Mouse (Mus musculus) heart, embryonic 11.5 days (tissue): ENCODE results near the gene Fam155a. TPM values are rescaled to one million over a fixed set of nuclear protein-coding genes. Genes with fewer than 3 reads are reported as not detected.
"Not testable (repeated sequence)": the region's sequence is repeated elsewhere in the genome, so short reads cannot be mapped to it uniquely, and the experiment has no call there.

Source experiments
- ATAC-seq: fragments of 200-750 bp; cut with Nextera tagmentation; replicated peaks from 2 replicates; pipeline ENCODE4 v1.8.0; 2017; ENCODE audit warnings: moderate library complexity; ENCODE audit not compliant: insufficient number of reproducible peaks, low FRiP score, low TSS enrichment
- H3K27ac ChIP-seq: fragments of 300-500 bp; sonication (generic); 2 replicates; pipeline ENCODE4 v1.5.1; 2014; ENCODE audit warnings: mild to moderate bottlenecking, low read depth, low read length
- H3K27me3 ChIP-seq: fragments of 300-500 bp; sonication (generic); 2 replicates; pipeline ENCODE4 v1.6.1; 2014; ENCODE audit warnings: mild to moderate bottlenecking, low read length, mixed read lengths; ENCODE audit not compliant: control insufficient read depth, insufficient read depth
- H3K36me3 ChIP-seq: fragments of 300-500 bp; sonication (generic); 2 replicates; pipeline ENCODE4 v1.6.1; 2014; ENCODE audit warnings: mild to moderate bottlenecking, low read length, moderate library complexity, mixed read lengths; ENCODE audit not compliant: control insufficient read depth, insufficient read depth
- H3K4me1 ChIP-seq: fragments of 300-500 bp; sonication (generic); 2 replicates; pipeline ENCODE4 v1.6.1; 2014; ENCODE audit warnings: low read length; ENCODE audit not compliant: control insufficient read depth, insufficient read depth
- H3K4me2 ChIP-seq: fragments of 300-500 bp; sonication (generic); 2 replicates; pipeline ENCODE4 v1.6.1; 2014; ENCODE audit warnings: mild to moderate bottlenecking, moderate library complexity
- H3K4me3 ChIP-seq: fragments of 300-500 bp; sonication (generic); 2 replicates; pipeline ENCODE4 v1.5.1; 2014; ENCODE audit warnings: low read depth, low read length
- H3K9ac ChIP-seq: fragments of 300-500 bp; sonication (generic); 2 replicates; pipeline ENCODE4 v1.6.1; 2014; ENCODE audit warnings: mild to moderate bottlenecking, low read depth, low read length, moderate library complexity
- H3K9me3 ChIP-seq: fragments of 300-500 bp; sonication (generic); replicated peaks from 2 replicates; pipeline ENCODE4 v1.6.1; 2016; ENCODE audit warnings: low read length; ENCODE audit not compliant: control insufficient read depth
- WGBS: fragments of 180-500 bp; shearing (Covaris S2); extraction: QIAGEN DNeasy Blood & Tissue Kit; methylation state at CpG from one replicate; pipeline ENCODE4 v1.1.7; 2014; ENCODE audit not compliant: insufficient replicate concordance; 5-methylcytosine and 5-hydroxymethylcytosine counted together
- polyA plus RNA-seq: library from polyadenylated mRNA; unstranded; fragments of >200 nt; fragmentation: Nextera tagmentation; extraction: Ambion mirVana; gene quantifications from 2 replicates; pipeline ENCODE4 v1.2.1, GENCODE M21; 2014

Fam155a gene
- polyA plus RNA-seq: 0.49 and 0.59 TPM in 2 replicates

- Histone ChIP-seq H3K4me3 (peak within 1 kb of the TSS; percentile 61), H3K27me3 (peaks cover 41% of the 10 kb centered on the region), H3K4me2 (peak within 1 kb of the TSS; percentile 89), H3K27ac (no peak within 1 kb of the TSS), H3K9me3 (no peaks in the 10 kb centered on the region), H3K9ac (no peak within 1 kb of the TSS), H3K36me3 (no peaks in the 10 kb centered on the region), H3K4me1 (peaks cover 12% of the 10 kb centered on the region; the same call in 1 of the 2 replicates)
- ATAC-seq: peak; percentile 63; the same call in 1 of the 2 replicates
- WGBS: 0% methylated on average over 19 of the region's 29 CpGs
Measured at GRCm38 (mm10) chr8:9770999-9771605, at the start of gene Fam155a. Gene Fam155a, minus strand, starts transcription at chr8:9771161.

- no peak for ATAC-seq
- Histone ChIP-seq H3K4me1 (no peaks in the 10 kb centered on the region), H3K9ac (no peak overlapping the region), H3K4me2 (no peak overlapping the region), H3K27me3 (no peaks in the 10 kb centered on the region), H3K27ac (no peak overlapping the region), H3K36me3 (no peaks in the 10 kb centered on the region), H3K9me3 (no peaks in the 10 kb centered on the region), H3K4me3 (no peak overlapping the region)
- 71% methylated on average over 8 of the region's 8 CpGs for WGBS
Measured at GRCm38 (mm10) chr8:9813273-9813946, 42.4 kb upstream of the Fam155a start.

- no peak overlapping the region for H3K4me2 ChIP-seq
- H3K9me3 ChIP-seq: no peaks in the 10 kb centered on the region
- H3K4me1 ChIP-seq: no peaks in the 10 kb centered on the region
- whole genome bisulfite sequencing: 78% methylated on average over 12 of the region's 12 CpGs
- no peaks in the 10 kb centered on the region for H3K36me3 ChIP-seq
- no peak overlapping the region for H3K9ac ChIP-seq
- H3K27ac ChIP-seq: no peak overlapping the region
- ATAC-seq: no peak
- no peaks in the 10 kb centered on the region for H3K27me3 ChIP-seq
- no peak overlapping the region for H3K4me3 ChIP-seq
Measured at GRCm38 (mm10) chr8:9810955-9811530, 40.1 kb upstream of the Fam155a start.

GRCm38 (mm10) chr8:9808596-9808995 lies 37.6 kb upstream of the Fam155a start:
- Histone ChIP-seq H3K27ac (no peak overlapping the region), H3K36me3 (no peaks in the 10 kb centered on the region), H3K4me3 (no peak overlapping the region), H3K27me3 (no peaks in the 10 kb centered on the region), H3K9me3 (no peaks in the 10 kb centered on the region), H3K9ac (no peak overlapping the region), H3K4me2 (no peak overlapping the region), H3K4me1 (no peaks in the 10 kb centered on the region)
- WGBS: 82% methylated on average over 9 of the region's 9 CpGs
- no peak for ATAC-seq

DNA sequence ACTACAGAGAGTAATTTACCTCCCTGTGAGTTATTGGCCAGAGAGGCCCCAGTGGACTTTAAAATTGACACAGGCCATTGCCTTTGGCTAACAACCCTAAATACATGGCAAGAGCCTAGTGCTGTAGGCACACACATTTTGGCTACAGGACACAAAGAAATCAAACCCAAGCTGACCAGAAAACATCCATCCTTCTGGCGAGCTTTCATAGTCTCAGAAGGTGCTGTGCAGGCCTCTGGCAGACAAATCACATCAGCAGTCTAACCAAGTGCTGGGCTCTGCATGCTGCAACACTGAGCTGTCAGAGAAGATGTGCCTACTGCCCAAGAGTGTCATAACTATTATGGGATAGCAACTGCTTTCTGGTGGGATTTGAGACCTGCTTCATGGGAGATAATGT lies 34.7 kb upstream of the Fam155a start:
- H3K4me3 ChIP-seq: no peak overlapping the region
- no peaks in the 10 kb centered on the region for H3K27me3 ChIP-seq
- no peaks in the 10 kb centered on the region for H3K36me3 ChIP-seq
- H3K4me1 ChIP-seq: no peaks in the 10 kb centered on the region
- no peak overlapping the region for H3K4me2 ChIP-seq
- ATAC-seq: no peak
- no peaks in the 10 kb centered on the region for H3K9me3 ChIP-seq
- H3K9ac ChIP-seq: no peak overlapping the region
- H3K27ac ChIP-seq: no peak overlapping the region
- WGBS: 64% methylated on average over 1 of the region's 1 CpGs

DNA sequence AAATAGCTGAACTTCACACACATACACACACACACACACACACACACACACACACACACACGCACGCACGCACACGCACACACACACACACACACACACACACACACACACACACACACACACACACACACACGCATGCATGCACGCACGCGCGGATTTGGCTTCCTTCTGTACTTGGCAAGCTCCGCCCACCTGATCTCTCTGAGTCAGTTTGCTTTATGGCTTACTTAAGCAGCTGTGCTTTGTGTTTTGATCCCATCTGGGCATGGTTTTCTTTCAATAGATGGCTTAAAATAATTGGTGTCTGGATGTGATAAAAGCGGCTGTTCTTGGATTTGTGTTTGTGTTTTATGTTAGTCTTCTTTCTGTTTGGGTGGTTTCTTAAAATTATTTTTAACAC lies 29.4 kb upstream of the Fam155a start:
- not testable (repeated sequence) for H3K36me3 ChIP-seq, H3K4me2 ChIP-seq, H3K4me3 ChIP-seq, ATAC-seq, H3K4me1 ChIP-seq, H3K27ac ChIP-seq, H3K9me3 ChIP-seq, H3K27me3 ChIP-seq, H3K9ac ChIP-seq
- WGBS: 67% methylated on average over 10 of the region's 11 CpGs

GRCm38 (mm10) chr8:9799923-9800322 lies 29.0 kb upstream of the Fam155a start:
- no peak overlapping the region for H3K27ac ChIP-seq
- no peaks in the 10 kb centered on the region for H3K4me1 ChIP-seq
- H3K36me3 ChIP-seq: no peaks in the 10 kb centered on the region
- no peaks in the 10 kb centered on the region for H3K9me3 ChIP-seq
- ATAC-seq: no peak
- no peak overlapping the region for H3K4me2 ChIP-seq
- no peaks in the 10 kb centered on the region for H3K27me3 ChIP-seq
- no peak overlapping the region for H3K9ac ChIP-seq
- H3K4me3 ChIP-seq: no peak overlapping the region
- 82% methylated on average over 11 of the region's 11 CpGs for WGBS

GRCm38 (mm10) chr8:9797514-9797913 lies 26.6 kb upstream of the Fam155a start:
- no peak for ATAC-seq
- Histone ChIP-seq H3K4me3 (no peak overlapping the region), H3K36me3 (no peaks in the 10 kb centered on the region), H3K9me3 (no peaks in the 10 kb centered on the region), H3K27me3 (no peaks in the 10 kb centered on the region), H3K4me2 (no peak overlapping the region), H3K27ac (no peak overlapping the region), H3K4me1 (no peaks in the 10 kb centered on the region), H3K9ac (no peak overlapping the region)
- 75% methylated on average over 8 of the region's 8 CpGs for WGBS
